Mouse (Mus musculus) midbrain, postnatal 0 days (tissue): Measurements from ENCODE around the gene B3galt4. TPM values are rescaled to one million over a fixed set of nuclear protein-coding genes. Genes with fewer than 3 reads are reported as not detected.
A peak's percentile ranks its signal among the peaks of the same experiment; 100 is the strongest.

ENCODE experiments used
- ATAC-seq: fragments of 200-750 bp; cut with Nextera tagmentation; 2 replicates; pipeline ENCODE4 v1.8.0; 2017; ENCODE audit warnings: moderate number of reproducible peaks, mild to moderate bottlenecking, moderate TSS enrichment, moderate library complexity; ENCODE audit not compliant: low FRiP score
- DNase-seq: peaks from one replicate; pipeline ENCODE4 v3.0.0-alpha.2; 2015; ENCODE audit warnings: low spot score
- H3K27ac ChIP-seq: fragments of 300-500 bp; sonication (generic); 2 replicates; pipeline ENCODE4 v1.5.1; 2014; ENCODE audit warnings: low read depth, mild to moderate bottlenecking, low read length, mixed read lengths
- H3K27me3 ChIP-seq: fragments of 300-500 bp; sonication (generic); 2 replicates; pipeline ENCODE4 v1.6.1; 2014; ENCODE audit warnings: low read length, control low read depth, mixed read lengths; ENCODE audit not compliant: insufficient read depth
- H3K36me3 ChIP-seq: fragments of 300-500 bp; sonication (generic); 2 replicates; pipeline ENCODE4 v1.6.1; 2014; ENCODE audit warnings: low read length, control low read depth, mixed read lengths; ENCODE audit not compliant: insufficient read depth
- H3K4me1 ChIP-seq: fragments of 300-500 bp; sonication (generic); 2 replicates; pipeline ENCODE4 v1.6.1; 2014; ENCODE audit warnings: mild to moderate bottlenecking, control low read depth, antibody characterized with exemption, low read length, mixed read lengths; ENCODE audit not compliant: insufficient read depth
- H3K4me2 ChIP-seq: fragments of 300-500 bp; sonication (generic); 2 replicates; pipeline ENCODE4 v1.6.1; 2014; ENCODE audit warnings: low read depth, mild to moderate bottlenecking, low read length, mixed read lengths; ENCODE audit not compliant: poor library complexity, severe bottlenecking
- H3K4me3 ChIP-seq: fragments of 300-500 bp; sonication (generic); 2 replicates; pipeline ENCODE4 v1.5.1; 2014; ENCODE audit warnings: low read depth, mild to moderate bottlenecking, low read length, moderate library complexity
- H3K9ac ChIP-seq: fragments of 300-500 bp; sonication (generic); replicated peaks from 2 replicates; pipeline ENCODE4 v1.6.1; 2014; ENCODE audit warnings: mild to moderate bottlenecking, low read length, moderate library complexity, mixed read lengths; ENCODE audit not compliant: poor library complexity, severe bottlenecking
- H3K9me3 ChIP-seq: fragments of 300-500 bp; sonication (generic); 2 replicates; pipeline ENCODE4 v1.6.1; 2016; ENCODE audit warnings: low read length, control low read depth
- CTCF ChIP-seq: IDR thresholded peaks from 2 replicates; pipeline ENCODE4 v1.5.1; 2016; ENCODE audit warnings: antibody characterized with exemption, mild to moderate bottlenecking
- WGBS: fragments of 180-500 bp; shearing (Covaris S2); extraction: QIAGEN DNeasy Blood & Tissue Kit; methylation state at CpG from one replicate; pipeline ENCODE4 v1.1.7; 2014; 5-methylcytosine and 5-hydroxymethylcytosine counted together
- polyA plus RNA-seq: library from polyadenylated mRNA; unstranded; fragments of >200 nt; fragmentation: Nextera tagmentation; extraction: Ambion mirVana; gene quantifications from 2 replicates; pipeline ENCODE4 v1.2.1, GENCODE M21; 2015
- total RNA-seq: library from RNA; depleted of rRNA; stranded (reverse); fragments of >200 nt; gene quantifications from 2 replicates; pipeline ENCODE4 v1.2.3, GENCODE M21; 2014

The B3galt4 gene
- total and polyA plus RNA-seq, 2 experiments from 2014 or later = 11.1 to 14.1 TPM

DNA sequence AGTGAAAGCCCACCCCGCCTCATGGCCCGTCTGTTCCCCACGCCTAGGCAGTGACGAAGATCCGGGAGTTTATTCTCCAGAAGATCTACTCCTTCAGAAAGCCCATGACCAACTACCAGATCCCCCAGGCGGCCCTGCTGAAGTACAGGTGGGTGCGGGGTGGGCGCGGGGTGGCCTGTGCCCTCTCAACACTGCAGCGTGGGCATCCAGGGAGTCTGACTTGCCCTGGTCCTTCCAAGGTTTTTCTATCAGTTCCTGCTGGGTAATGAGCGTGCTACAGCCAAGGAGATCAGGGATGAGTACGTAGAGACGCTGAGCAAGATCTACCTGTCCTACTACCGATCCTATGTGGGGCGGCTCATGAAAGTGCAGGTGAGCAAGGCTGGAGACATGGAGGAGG is 8.7 kb upstream of the B3galt4 start:
- TF ChIP-seq CTCF = no peak
- WGBS = 94% methylated on average over 15 of the region's 15 CpGs
- H3K9me3 ChIP-seq = no peaks in the 10 kb centered on the region
- no peak overlapping the region for H3K4me2 ChIP-seq
- no peak overlapping the region for H3K27ac ChIP-seq
- no peak for ATAC-seq
- peaks cover 50% of the 10 kb centered on the region for H3K36me3 ChIP-seq
- DNase-seq = no peak
- no peak overlapping the region for H3K4me3 ChIP-seq
- H3K27me3 ChIP-seq = no peaks in the 10 kb centered on the region
- H3K4me1 ChIP-seq = peaks cover 6% of the 10 kb centered on the region; the same call in 1 of the 2 replicates
- H3K9ac ChIP-seq = no peak overlapping the region

DNA sequence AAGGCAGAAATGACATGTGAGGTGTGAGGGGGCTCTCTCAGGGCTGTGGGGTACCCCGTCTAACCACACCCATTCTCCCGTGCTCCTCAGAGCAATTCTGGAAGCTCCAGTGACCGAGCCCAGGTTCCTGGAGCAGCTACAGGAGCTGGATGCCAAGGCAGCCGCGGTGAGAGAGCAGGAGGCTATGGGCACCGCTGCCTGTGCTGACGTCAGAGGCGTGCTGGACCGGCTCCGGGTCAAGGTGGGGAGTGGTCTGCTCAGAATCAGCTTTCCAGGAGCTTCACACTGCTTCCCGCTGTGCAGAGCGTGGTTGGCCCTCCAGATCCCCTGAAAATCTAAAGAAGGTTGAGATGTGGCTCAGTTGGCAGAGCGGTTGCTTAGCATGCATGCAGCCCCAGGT is 7.8 kb upstream of the B3galt4 start:
- no peak for ATAC-seq
- H3K9me3 ChIP-seq = no peaks in the 10 kb centered on the region
- peaks cover 12% of the 10 kb centered on the region; the same call in 1 of the 2 replicates for H3K4me1 ChIP-seq
- no peak overlapping the region for H3K27ac ChIP-seq
- no peak for TF ChIP-seq CTCF
- H3K9ac ChIP-seq = no peak overlapping the region
- WGBS = 97% methylated on average over 13 of the region's 13 CpGs
- H3K4me2 ChIP-seq = no peak overlapping the region
- no peak overlapping the region for H3K4me3 ChIP-seq
- H3K36me3 ChIP-seq = peaks cover 50% of the 10 kb centered on the region
- DNase-seq = no peak
- no peaks in the 10 kb centered on the region for H3K27me3 ChIP-seq

DNA sequence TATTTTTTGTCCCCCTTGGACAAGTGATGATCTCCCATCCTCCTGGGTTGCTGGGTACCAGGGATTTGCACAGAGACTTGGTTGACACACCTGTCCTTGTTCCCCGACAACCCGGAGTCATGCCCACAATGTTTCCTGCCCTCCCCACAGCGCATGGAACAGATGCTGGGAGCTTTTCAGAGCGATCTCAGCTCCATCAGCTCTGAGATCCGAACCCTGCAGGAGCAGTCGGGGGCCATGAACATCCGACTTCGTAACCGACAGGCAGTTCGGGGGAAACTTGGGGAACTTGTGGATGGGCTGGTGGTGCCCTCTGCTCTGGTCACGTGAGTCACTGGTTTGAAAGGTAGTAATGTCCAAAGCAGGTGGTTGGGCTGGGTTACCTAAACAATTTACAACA is 7.2 kb upstream of the B3galt4 start:
- peaks cover 52% of the 10 kb centered on the region for H3K36me3 ChIP-seq
- H3K9me3 ChIP-seq = no peaks in the 10 kb centered on the region
- no peak overlapping the region for H3K4me3 ChIP-seq
- TF ChIP-seq CTCF = no peak
- no peak overlapping the region for H3K27ac ChIP-seq
- H3K27me3 ChIP-seq = no peaks in the 10 kb centered on the region
- no peak overlapping the region for H3K9ac ChIP-seq
- peaks cover 13% of the 10 kb centered on the region; the same call in 1 of the 2 replicates for H3K4me1 ChIP-seq
- WGBS = 95% methylated on average over 11 of the region's 11 CpGs
- ATAC-seq (no peak), DNase-seq (no peak)
- H3K4me2 ChIP-seq = no peak overlapping the region

DNA sequence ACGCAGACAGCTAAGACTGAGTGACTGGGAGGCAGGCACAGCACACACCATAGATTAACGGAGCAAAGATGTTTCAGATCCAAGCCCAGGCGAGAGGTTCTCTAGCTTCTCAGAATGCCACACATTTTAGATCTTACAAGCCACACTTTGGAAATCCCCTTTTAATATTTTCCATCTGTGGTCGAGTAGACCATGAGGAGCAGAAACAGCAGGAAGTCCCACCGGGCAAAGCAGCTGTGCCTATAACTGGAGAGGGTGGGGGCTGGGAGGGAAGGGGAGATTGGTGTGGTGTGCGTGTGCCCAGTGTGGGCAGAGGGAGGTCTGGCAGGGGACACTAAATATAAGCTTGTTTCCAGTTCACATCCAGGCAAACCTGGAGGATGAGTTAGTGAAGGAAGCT is 6.2 kb upstream of the B3galt4 start:
- H3K4me2 ChIP-seq = no peak overlapping the region
- no peaks in the 10 kb centered on the region for H3K9me3 ChIP-seq
- no peak for TF ChIP-seq CTCF
- no peak overlapping the region for H3K9ac ChIP-seq
- DNase-seq (no peak), ATAC-seq (no peak)
- H3K4me1 ChIP-seq = peaks cover 13% of the 10 kb centered on the region; the same call in 1 of the 2 replicates
- H3K4me3 ChIP-seq = no peak overlapping the region
- peaks cover 52% of the 10 kb centered on the region for H3K36me3 ChIP-seq
- no peaks in the 10 kb centered on the region for H3K27me3 ChIP-seq
- 91% methylated on average over 6 of the region's 6 CpGs for whole genome bisulfite sequencing
- no peak overlapping the region for H3K27ac ChIP-seq

DNA sequence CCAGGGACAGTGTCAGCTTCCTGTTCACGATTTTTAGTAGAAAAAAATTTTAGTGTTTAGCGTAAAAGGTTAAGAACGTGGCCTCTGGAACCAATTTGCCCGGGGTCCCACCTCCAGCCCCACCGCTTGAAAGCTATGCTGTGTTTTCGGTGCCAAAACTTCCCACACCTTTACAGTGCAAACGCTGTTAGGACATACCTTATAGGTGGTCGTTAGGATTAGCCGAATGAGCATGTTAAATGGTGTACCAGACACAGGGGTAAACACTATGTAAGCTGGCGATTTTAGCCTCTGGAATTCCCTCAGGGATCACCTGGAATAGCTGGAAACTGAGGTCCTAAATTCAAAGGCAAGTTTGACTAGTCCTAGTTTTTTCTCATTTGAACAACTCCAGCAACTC is 5.0 kb upstream of the B3galt4 start:
- peaks cover 43% of the 10 kb centered on the region for H3K36me3 ChIP-seq
- H3K27ac ChIP-seq = peak overlapping the region; percentile 90
- WGBS = 8% methylated on average over 10 of the region's 10 CpGs
- H3K27me3 ChIP-seq = no peaks in the 10 kb centered on the region
- ATAC-seq (no peak), DNase-seq (no peak)
- H3K9ac ChIP-seq = peak overlapping the region; percentile 89
- peak overlapping the region; percentile 80 for H3K4me2 ChIP-seq
- H3K9me3 ChIP-seq = no peaks in the 10 kb centered on the region
- TF ChIP-seq CTCF = no peak
- peaks cover 13% of the 10 kb centered on the region; the same call in 1 of the 2 replicates for H3K4me1 ChIP-seq
- H3K4me3 ChIP-seq = peak overlapping the region; percentile 84

DNA sequence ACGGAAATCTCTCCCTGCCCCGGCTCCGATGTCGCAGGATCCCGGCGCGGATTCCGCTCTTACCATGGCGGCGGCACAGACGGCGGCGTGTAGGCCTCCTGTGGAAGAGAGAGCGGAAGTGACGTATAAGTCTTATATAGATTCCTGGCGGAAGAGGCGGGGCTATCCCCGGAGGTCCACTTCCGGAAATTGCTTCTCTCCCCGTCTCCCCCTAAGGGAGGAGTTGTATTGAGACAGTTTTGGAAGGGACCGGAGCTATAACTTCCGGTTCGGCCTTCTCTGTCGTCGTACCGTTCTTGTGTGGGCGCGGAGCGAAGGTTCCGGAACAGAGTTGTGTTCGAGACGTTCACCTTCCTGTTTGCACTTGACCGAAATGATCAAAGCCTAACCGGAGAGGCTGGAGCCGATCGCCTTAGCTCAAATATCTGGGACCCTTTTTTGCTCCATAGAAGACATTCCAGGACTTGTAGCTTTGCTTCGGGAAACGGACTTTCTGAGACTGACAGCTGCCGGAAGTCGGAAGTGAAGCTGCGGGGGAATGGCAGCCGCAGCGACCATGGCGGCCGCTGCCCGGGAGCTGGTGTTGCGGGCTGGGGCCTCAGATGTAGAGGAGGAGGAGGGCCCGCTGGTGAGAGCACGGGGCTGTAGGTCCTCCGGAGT is 4.4 kb upstream of the B3galt4 start, which contains the start of the genes Vps52 and Rps18:
Gene Vps52 (plus strand): TSS at position 258 of the 660 bp plus-strand sequence.
Gene Rps18 (minus strand): TSS at position 447 of the 660 bp plus-strand sequence.
- Histone ChIP-seq H3K4me3 (peak within 1 kb of the TSS; percentile 84), H3K9me3 (no peaks in the 10 kb centered on the region), H3K36me3 (peaks cover 38% of the 10 kb centered on the region), H3K9ac (peak within 1 kb of the TSS; percentile 96), H3K4me1 (peaks cover 13% of the 10 kb centered on the region; the same call in 1 of the 2 replicates), H3K27me3 (no peaks in the 10 kb centered on the region), H3K4me2 (peak within 1 kb of the TSS; percentile 80), H3K27ac (peak within 1 kb of the TSS; percentile 96)
- TF ChIP-seq CTCF = peak; percentile 60
- DNase-seq = peak; percentile 99
- ATAC-seq = peak; percentile 88
- WGBS = under 1% methylated on average over 50 of the region's 50 CpGs
